Mouse (Mus musculus) adipose tissue, adult 10 weeks (tissue): ENCODE data around the gene Cpz. TPM values are rescaled to one million over a fixed set of nuclear protein-coding genes. Genes with fewer than 3 reads are reported as not detected.

Source experiments
- polyA plus RNA-seq: library from polyadenylated mRNA; stranded (reverse); fragments of 350-450 nt; fragmentation: Illumina TruSeq; extraction: RNeasy Lipid Tissue Mini Kit (QIAGEN cat#74804); gene quantifications from one replicate; pipeline ENCODE4 v1.2.3, GENCODE M21; 2014; ENCODE audit warnings: low read depth, low replicate concordance

Cpz gene
- 8.9 TPM for polyA plus RNA-seq

GRCm38 (mm10) chr5:35525469-35526123 lies at the start of gene Cpz:
Cpz (minus strand) TSS chr5:35525698.

GRCm38 (mm10) chr5:35574653-35575599 lies 49.4 kb upstream of the Cpz start, which contains the start of gene Trmt44:
Trmt44 (minus strand) TSS chr5:35575070.

Other genes starting within 250 kb of the Cpz start
- gene Adra2c, start 247.4 kb downstream of the Cpz start, polyA plus RNA-seq, result 5.5 TPM
- gene Hmx1, start 136.6 kb downstream of the Cpz start, polyA plus RNA-seq, result not detected
- gene Trmt44, start 49.4 kb upstream of the Cpz start, polyA plus RNA-seq, result 6.1 TPM
- gene Acox3, start 57.3 kb upstream of the Cpz start, polyA plus RNA-seq, result 271 TPM
- gene Htra3, start 154.1 kb upstream of the Cpz start, polyA plus RNA-seq, result 119 TPM
- gene Sh3tc1, start 214.3 kb upstream of the Cpz start, polyA plus RNA-seq, result 17.8 TPM
- gene Ablim2, start 232.2 kb upstream of the Cpz start, polyA plus RNA-seq, result 13.4 TPM